Mouse (Mus musculus): ENCODE data around the gene Vdr. TPM values are rescaled to one million over a fixed set of nuclear protein-coding genes. Genes with fewer than 3 reads are reported as not detected.

Gene Vdr
- 47.9 TPM for polyA plus RNA-seq (2021)

DNA sequence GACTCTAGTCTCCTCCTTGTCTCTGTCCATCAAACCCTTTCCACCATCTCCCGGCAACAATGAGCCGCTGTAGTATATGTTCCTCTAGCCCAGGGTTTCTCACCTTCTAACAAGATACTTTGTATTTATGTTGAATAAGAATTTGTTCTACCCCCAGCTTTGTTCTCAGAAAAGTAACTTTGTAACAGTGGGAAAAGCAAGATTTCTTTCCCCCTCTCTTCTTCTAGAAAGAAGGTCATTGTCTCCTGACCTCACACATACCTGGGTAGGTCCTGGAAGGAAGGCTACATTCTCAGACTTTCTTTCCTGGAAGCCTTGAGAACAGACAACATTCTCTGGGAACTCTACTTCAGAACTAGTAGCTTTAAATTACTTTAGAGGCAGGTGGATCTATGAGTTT is at the start of gene Vdr:
TSS of gene Vdr (minus strand) at position 101 of the 400 bp plus-strand sequence.
- no peak for TF ChIP-seq CTCF (IDR thresholded peaks at IDR 0.05)
- DNase-seq (ENCODE audit: low read depth, low spot score) (no peak), ATAC-seq (no peak)
- ChIA-PET POLR2A (no interaction called here), CTCF (interaction anchor here (1.0 to 2.1 kb wide), 2 partner anchors 20 to 53 kb away, joined by 3 to 9 read pairs; partner anchors contain the start of gene Tmem106c)
- H3K27me3 ChIP-seq = no peaks in the 10 kb centered on the region
- in situ Hi-C loops (cut with MboI; ENCODE audit: low pct_unique_long_range_greater_than_20kb) = no loop called here

DNA sequence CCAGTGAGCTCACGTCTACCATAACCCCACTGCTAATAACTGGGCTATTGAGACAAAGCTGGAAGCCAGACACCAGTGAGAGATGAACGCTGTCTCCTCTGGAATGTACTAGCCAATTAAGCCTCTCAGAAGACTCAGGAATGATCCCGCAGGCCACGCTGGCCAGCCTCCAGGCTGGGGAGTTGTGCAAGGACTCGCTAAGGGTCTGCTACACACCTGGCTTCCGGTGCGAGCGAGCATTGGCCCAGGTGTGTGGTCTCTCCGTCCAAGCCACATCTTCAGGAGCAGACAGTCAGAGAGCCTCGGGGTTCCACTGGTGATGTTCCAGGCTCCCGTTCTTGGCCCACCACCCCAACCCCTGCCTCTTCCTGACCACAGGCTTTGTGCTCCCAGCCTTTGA is 46.0 kb upstream of the Vdr start:
- no peak for DNase-seq (ENCODE audit: low read depth, low spot score)
- in situ Hi-C loops (cut with MboI; ENCODE audit: low pct_unique_long_range_greater_than_20kb) = no loop called here
- TF ChIP-seq CTCF (IDR thresholded peaks at IDR 0.05) = no peak
- ChIA-PET CTCF (interaction anchor here (1.6 to 4.0 kb wide), 2 partner anchors 106 to 144 kb away, joined by 4 to 24 read pairs; no protein-coding TSS in a partner anchor), POLR2A (no interaction called here)
- no peaks in the 10 kb centered on the region for H3K27me3 ChIP-seq
- ATAC-seq = peak; percentile 51

DNA sequence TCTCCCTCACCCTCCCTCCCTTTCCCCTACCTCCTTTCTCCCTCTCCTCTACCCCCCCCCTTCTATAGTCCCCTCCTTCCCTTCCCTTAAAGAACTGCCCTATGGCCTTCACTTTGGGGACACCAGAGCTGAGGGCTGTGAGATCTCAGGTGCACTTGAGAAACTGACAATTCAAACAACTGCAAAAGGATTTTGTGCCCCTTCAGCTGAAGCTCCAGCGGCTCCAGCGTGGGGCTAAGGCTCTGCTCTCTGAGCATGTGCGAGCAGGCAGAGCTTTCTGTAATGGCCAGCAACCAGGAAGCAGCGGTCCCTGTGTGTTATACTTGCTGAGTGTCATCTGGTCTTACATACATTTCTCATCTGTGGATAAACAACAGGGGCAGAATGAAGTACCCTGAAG is 45.3 kb upstream of the Vdr start:
- TF ChIP-seq CTCF (IDR thresholded peaks at IDR 0.05) = no peak
- H3K27me3 ChIP-seq = no peaks in the 10 kb centered on the region
- in situ Hi-C loops (cut with MboI; ENCODE audit: low pct_unique_long_range_greater_than_20kb) = no loop called here
- ChIA-PET CTCF (interaction anchor here (1.6 to 4.0 kb wide), 2 partner anchors 105 to 145 kb away, joined by 4 to 24 read pairs; no protein-coding TSS in a partner anchor), POLR2A (interaction anchor here (0.8 kb wide), 1 partner anchor 51 kb away, joined by 3 read pairs; no protein-coding TSS in a partner anchor)
- ATAC-seq (no peak), DNase-seq (ENCODE audit: low read depth, low spot score) (no peak)

DNA sequence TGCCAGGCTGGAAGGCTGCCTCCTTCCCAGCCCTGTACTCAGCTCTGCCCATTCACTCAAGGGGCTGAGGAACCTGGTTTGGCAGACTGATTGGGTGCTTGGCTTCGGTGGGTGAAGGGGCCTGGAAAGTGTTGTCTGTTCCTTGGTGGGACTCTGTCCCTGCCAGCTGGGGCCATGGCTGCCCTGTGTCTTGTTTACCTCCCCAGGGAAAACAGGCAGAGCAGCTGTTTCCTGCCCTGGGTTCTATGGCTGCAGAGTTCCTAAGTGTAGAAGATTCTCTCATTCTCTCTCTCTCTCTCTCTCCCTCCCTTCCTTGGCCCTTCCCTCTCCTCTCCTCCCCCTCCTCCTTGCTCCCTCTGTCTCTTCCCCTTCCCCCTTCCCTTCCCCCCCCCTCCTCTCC is 44.9 kb upstream of the Vdr start:
- no peak for DNase-seq (ENCODE audit: low read depth, low spot score)
- no peaks in the 10 kb centered on the region for H3K27me3 ChIP-seq
- TF ChIP-seq CTCF (IDR thresholded peaks at IDR 0.05) = no peak
- POLR2A ChIA-PET = interaction anchor here (0.8 kb wide), 1 partner anchor 51 kb away, joined by 3 read pairs; no protein-coding TSS in a partner anchor
- ATAC-seq = no peak
- in situ Hi-C loops (cut with MboI; ENCODE audit: low pct_unique_long_range_greater_than_20kb) = no loop called here
- CTCF ChIA-PET = interaction anchor here (1.6 to 4.2 kb wide), 3 partner anchors 8 to 146 kb away, joined by 4 to 27 read pairs (median 24); partner anchors contain the start of gene Tmem106c

DNA sequence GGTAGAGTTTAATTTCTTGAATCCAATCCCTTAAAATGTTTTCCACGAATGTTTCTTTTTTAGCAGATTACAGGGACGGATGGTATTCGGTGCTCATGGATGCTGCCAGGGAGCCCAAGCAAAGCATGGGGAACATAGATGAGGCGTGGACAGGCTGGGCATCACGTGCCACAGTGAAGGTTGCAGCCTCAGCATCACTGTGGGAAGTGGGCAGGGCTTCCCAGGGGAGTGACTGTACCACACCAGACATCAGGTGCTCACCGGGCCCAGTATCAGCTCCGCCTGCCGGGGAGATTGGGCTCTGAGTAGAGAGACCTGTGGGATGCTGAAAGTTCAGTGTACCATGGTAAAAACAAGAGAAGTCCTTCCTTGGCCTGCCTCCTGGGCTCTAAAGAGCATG is 44.2 kb upstream of the Vdr start:
- in situ Hi-C loops (cut with MboI; ENCODE audit: low pct_unique_long_range_greater_than_20kb) = no loop called here
- ChIA-PET POLR2A (interaction anchor here (0.9 kb wide), 1 partner anchor 12 kb away, joined by 4 read pairs; no protein-coding TSS in a partner anchor), CTCF (interaction anchor here (1.2 to 4.2 kb wide), 4 partner anchors 8 to 146 kb away, joined by 4 to 27 read pairs (median 14); partner anchors contain the start of gene Tmem106c)
- H3K27me3 ChIP-seq = no peaks in the 10 kb centered on the region
- ATAC-seq (no peak), DNase-seq (ENCODE audit: low read depth, low spot score) (no peak)
- TF ChIP-seq CTCF (IDR thresholded peaks at IDR 0.05) = no peak

DNA sequence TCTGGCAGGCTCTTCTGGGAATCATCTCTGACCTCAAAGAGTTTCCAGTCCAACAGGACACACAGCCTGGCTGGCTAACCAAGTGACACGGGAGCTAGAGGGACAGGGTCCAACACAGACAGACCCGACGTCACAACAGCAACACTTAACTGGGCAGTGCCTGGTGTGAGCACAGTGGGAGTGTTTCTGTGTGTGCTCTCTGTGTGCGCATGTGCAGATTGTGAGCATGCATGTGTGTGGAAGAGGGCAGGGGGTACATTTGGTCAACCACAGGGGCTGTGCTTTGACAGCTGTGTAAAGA is 42.4 kb upstream of the Vdr start:
- no peak for TF ChIP-seq CTCF (IDR thresholded peaks at IDR 0.05)
- DNase-seq (ENCODE audit: low read depth, low spot score) (no peak), ATAC-seq (no peak)
- in situ Hi-C loops (cut with MboI; ENCODE audit: low pct_unique_long_range_greater_than_20kb) = no loop called here
- ChIA-PET CTCF (interaction anchor here (0.7 to 4.2 kb wide), 5 partner anchors 10 to 104 kb away, joined by 3 to 27 read pairs (median 20); partner anchors contain the start of gene Tmem106c), POLR2A (interaction anchor here (0.5 to 1.7 kb wide), 6 partner anchors 11 to 103 kb away, joined by 3 to 4 read pairs (median 3); partner anchors contain the start of gene Tmem106c)
- H3K27me3 ChIP-seq = no peaks in the 10 kb centered on the region

DNA sequence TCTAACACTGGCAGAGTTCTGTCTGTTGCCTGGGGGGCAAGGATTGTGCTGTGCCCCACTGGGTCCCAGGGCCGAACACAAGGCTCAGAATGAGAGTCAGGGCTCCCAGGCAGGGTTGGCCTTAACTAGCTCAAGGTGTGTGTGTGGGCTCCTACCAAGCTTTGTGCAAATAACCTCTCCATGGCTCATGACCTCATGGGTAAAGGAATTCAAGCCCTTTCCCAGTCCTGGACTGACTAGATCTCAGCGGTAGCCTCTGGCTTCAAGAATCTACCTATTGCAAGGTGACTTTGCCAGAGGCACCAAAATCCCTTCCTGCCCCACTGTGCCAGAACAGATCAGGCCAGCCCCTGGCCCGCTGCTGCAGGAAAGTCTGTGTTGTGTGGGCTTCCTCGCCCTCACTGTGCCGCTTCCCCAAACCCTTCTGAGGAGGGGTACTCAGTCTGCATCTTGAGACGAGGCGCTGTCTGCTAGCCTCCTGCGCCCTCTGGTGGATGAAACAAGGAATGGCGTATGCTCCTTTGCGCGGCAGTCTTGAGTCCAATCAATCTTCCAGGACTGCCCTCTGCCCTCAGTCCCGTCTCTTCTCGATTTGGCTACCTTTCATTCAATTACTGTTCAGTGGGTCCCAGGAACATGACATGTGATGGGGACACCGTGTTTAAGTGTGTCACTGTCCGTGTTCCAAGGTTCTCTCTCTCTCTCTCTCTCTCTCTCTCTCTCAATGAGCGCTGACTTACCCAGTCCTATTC is 41.9 kb upstream of the Vdr start:
- ATAC-seq (peak; percentile 32), DNase-seq (ENCODE audit: low read depth, low spot score) (no peak)
- peak; percentile 94 for TF ChIP-seq CTCF (IDR thresholded peaks at IDR 0.05)
- CTCF ChIA-PET = interaction anchor here (0.7 to 4.2 kb wide), 20 partner anchors 9 to 185 kb away, joined by 3 to 27 read pairs (median 4); partner anchors contain the start of genes Rapgef3 and Tmem106c
- in situ Hi-C loops (cut with MboI; ENCODE audit: low pct_unique_long_range_greater_than_20kb) = no loop called here
- no peaks in the 10 kb centered on the region for H3K27me3 ChIP-seq
- POLR2A ChIA-PET = interaction anchor here (0.5 to 1.7 kb wide), 11 partner anchors 10 to 102 kb away, joined by 3 to 4 read pairs (median 3); partner anchors contain the start of gene Tmem106c

DNA sequence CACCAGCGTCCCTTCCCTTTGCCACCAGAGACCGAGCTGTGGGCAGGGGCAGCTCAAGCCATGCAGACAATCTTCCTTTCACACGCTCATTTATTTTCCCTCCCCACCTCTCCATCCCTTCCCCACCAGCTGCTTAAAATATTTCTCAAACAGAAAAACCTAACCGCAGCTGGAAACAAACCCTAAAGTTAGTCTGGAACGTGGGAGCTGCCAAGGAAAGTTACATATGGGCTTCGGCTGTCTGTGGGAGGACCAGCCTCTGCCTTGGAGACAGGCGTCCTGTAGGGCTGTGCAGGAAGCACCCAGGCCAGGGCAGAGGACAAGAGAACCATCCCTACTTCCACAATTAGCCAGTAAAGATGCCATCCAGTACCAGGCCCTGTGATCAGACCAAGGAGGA is 39.8 kb upstream of the Vdr start:
- TF ChIP-seq CTCF (IDR thresholded peaks at IDR 0.05) = no peak
- CTCF ChIA-PET = interaction anchor here (0.9 kb wide), 1 partner anchor 14 kb away, joined by 4 read pairs; the partner anchor contains the start of gene Tmem106c
- in situ Hi-C loops (cut with MboI; ENCODE audit: low pct_unique_long_range_greater_than_20kb) = no loop called here
- no peaks in the 10 kb centered on the region for H3K27me3 ChIP-seq
- POLR2A ChIA-PET = interaction anchor here (1.2 kb wide), 1 partner anchor 79 kb away, joined by 3 read pairs; no protein-coding TSS in a partner anchor
- ATAC-seq = no peak
- DNase-seq (ENCODE audit: low read depth, low spot score) = no peak

DNA sequence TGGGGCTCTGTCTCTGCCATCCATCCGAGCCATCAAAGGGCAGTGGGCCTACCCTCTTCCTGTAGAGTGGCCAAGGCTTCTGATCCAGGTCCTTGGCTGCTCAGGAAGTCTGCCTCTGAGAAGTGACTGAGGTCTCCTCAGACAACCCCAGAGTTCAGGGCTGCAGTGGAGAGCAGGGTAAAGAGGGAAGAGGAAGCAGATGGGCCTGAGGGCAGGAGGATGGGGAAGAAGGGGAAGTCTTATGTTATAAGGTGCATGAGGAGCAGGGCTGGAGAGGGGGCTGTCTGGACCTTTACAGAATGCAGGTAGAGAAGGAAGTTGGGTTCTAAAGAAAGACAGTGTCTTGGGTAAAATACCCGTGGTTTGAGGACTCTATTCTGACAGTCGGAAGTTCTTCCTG is 39.3 kb upstream of the Vdr start:
- DNase-seq (ENCODE audit: low read depth, low spot score) (no peak), ATAC-seq (no peak)
- CTCF ChIA-PET = no interaction called here
- H3K27me3 ChIP-seq = no peaks in the 10 kb centered on the region
- no peak for TF ChIP-seq CTCF (IDR thresholded peaks at IDR 0.05)
- POLR2A ChIA-PET = no interaction called here
- in situ Hi-C loops (cut with MboI; ENCODE audit: low pct_unique_long_range_greater_than_20kb) = no loop called here

DNA sequence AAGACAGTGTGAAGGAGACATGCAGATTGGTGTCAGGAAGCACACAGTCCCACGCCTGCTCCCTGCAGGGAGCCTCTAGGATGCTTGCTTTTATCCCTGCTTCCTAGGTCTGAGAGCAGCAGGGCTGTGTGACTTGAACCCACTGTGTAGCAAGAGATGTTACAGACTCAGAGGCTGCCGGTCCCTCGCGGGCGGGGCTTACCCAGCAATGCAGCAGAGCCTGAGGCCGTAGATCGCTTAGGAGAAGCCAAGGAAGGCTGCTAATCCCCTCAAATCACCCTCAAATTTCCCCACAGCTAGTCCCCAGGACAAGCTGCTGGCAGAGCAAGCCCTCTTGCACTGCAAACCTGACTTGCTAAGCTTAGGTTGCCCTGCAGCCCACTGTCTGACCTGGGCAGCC is 38.3 kb upstream of the Vdr start:
- no peak for DNase-seq (ENCODE audit: low read depth, low spot score)
- CTCF ChIA-PET = no interaction called here
- in situ Hi-C loops (cut with MboI; ENCODE audit: low pct_unique_long_range_greater_than_20kb) = no loop called here

More for the DNA sequence above, 38.3 kb upstream of the Vdr start:
- H3K27me3 ChIP-seq = no peaks in the 10 kb centered on the region
- peak; percentile 20 for ATAC-seq
- POLR2A ChIA-PET = interaction anchor here (0.7 kb wide), 1 partner anchor 690 kb away, joined by 6 read pairs; no protein-coding TSS in a partner anchor
- TF ChIP-seq CTCF (IDR thresholded peaks at IDR 0.05) = no peak
